Mouse (Mus musculus) neural tube, embryonic 14.5 days (tissue): ENCODE data around the gene Atcay. TPM values are rescaled to one million over a fixed set of nuclear protein-coding genes. Genes with fewer than 3 reads are reported as not detected.
"Not testable (repeated sequence)": the region's sequence is repeated elsewhere in the genome, so short reads cannot be mapped to it uniquely, and the experiment has no call there.

Experiments
- ATAC-seq: fragments of 200-750 bp; cut with Nextera tagmentation; 2 replicates; pipeline ENCODE4 v1.8.0; 2017; ENCODE audit warnings: low read depth, mild to moderate bottlenecking, moderate TSS enrichment, moderate library complexity
- H3K27ac ChIP-seq: fragments of 300-500 bp; sonication (generic); 2 replicates; pipeline ENCODE4 v1.5.1; 2014; ENCODE audit warnings: low read depth, mild to moderate bottlenecking, control low read depth, low read length, moderate library complexity, mixed read lengths
- H3K27me3 ChIP-seq: fragments of 300-500 bp; sonication (generic); 2 replicates; pipeline ENCODE4 v1.6.1; 2014; ENCODE audit warnings: low read length; ENCODE audit not compliant: control insufficient read depth, insufficient read depth
- H3K36me3 ChIP-seq: fragments of 300-500 bp; sonication (generic); 2 replicates; pipeline ENCODE4 v1.6.1; 2014; ENCODE audit warnings: low read length, mixed read lengths; ENCODE audit not compliant: control insufficient read depth, insufficient read depth
- H3K4me1 ChIP-seq: fragments of 300-500 bp; sonication (generic); 2 replicates; pipeline ENCODE4 v1.6.1; 2014; ENCODE audit warnings: low read length; ENCODE audit not compliant: control insufficient read depth, insufficient read depth
- H3K4me2 ChIP-seq: fragments of 300-500 bp; sonication (generic); 2 replicates; pipeline ENCODE4 v1.6.1; 2014; ENCODE audit warnings: mild to moderate bottlenecking, low read depth, low read length, control low read depth
- H3K4me3 ChIP-seq: fragments of 300-500 bp; sonication (generic); 2 replicates; pipeline ENCODE4 v1.5.1; 2014; ENCODE audit warnings: low read depth, low read length, control low read depth, mixed read lengths
- H3K9ac ChIP-seq: fragments of 300-500 bp; sonication (generic); replicated peaks from 2 replicates; pipeline ENCODE4 v1.6.1; 2014; ENCODE audit warnings: low read depth, mild to moderate bottlenecking, control low read depth, low read length, mixed read lengths
- H3K9me3 ChIP-seq: fragments of 300-500 bp; sonication (generic); 2 replicates; pipeline ENCODE4 v1.6.1; 2016; ENCODE audit warnings: low read length; ENCODE audit not compliant: control insufficient read depth
- WGBS: fragments of 180-500 bp; shearing (Covaris S2); extraction: QIAGEN DNeasy Blood & Tissue Kit; methylation state at CpG from one replicate; pipeline ENCODE4 v1.1.7; 2014; 5-methylcytosine and 5-hydroxymethylcytosine counted together
- polyA plus RNA-seq: library from polyadenylated mRNA; unstranded; fragments of >200 nt; fragmentation: Nextera tagmentation; extraction: Ambion mirVana; gene quantifications from 2 replicates; pipeline ENCODE4 v1.2.1, GENCODE M21; 2014

The Atcay gene
- polyA plus RNA-seq, 1 experiment from 2014 or later, result 84.8 TPM

GRCm38 (mm10) chr10:81190236-81190911 lies 40.3 kb downstream of the Atcay start:
- Histone ChIP-seq H3K4me3 (no peak overlapping the region), H3K9me3 (no peaks in the 10 kb centered on the region), H3K4me1 (peaks cover 5% of the 10 kb centered on the region), H3K4me2 (no peak overlapping the region), H3K9ac (no peak overlapping the region), H3K27me3 (no peaks in the 10 kb centered on the region), H3K36me3 (peaks cover 16% of the 10 kb centered on the region), H3K27ac (no peak overlapping the region)
- WGBS, result 70% methylated on average over 31 of the region's 31 CpGs
- ATAC-seq, result no peak

GRCm38 (mm10) chr10:81189821-81190220 lies 40.8 kb downstream of the Atcay start:
- Histone ChIP-seq H3K4me3 (no peak overlapping the region), H3K4me2 (no peak overlapping the region), H3K27me3 (no peaks in the 10 kb centered on the region), H3K9ac (no peak overlapping the region), H3K9me3 (no peaks in the 10 kb centered on the region), H3K36me3 (peaks cover 16% of the 10 kb centered on the region), H3K4me1 (peaks cover 5% of the 10 kb centered on the region), H3K27ac (no peak overlapping the region)
- ATAC-seq, result no peak
- 79% methylated on average over 26 of the region's 26 CpGs for WGBS

DNA sequence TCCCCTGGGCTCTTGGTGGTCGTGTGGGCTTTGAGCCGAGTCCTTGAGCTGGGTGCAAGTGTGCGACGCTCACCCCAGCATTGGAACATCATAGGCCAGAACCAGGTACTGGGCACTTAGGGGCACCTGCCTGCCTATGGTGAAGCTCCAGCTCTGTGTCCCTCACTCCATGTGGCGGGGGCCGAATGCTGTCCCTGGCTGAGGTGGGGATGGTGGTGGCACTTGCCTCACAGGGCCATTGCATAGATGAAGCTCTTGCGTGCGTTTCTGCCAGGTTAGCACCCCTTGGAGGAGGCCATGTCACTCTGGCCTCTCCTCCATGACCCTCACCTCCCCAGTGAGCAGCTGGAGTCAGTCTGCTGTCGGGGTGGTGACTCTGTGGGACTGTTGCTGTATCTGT lies 43.5 kb downstream of the Atcay start:
- H3K4me3 ChIP-seq, result no peak overlapping the region
- ATAC-seq, result no peak
- H3K27ac ChIP-seq, result no peak overlapping the region
- no peaks in the 10 kb centered on the region for H3K27me3 ChIP-seq
- peaks cover 19% of the 10 kb centered on the region for H3K36me3 ChIP-seq
- no peak overlapping the region for H3K9ac ChIP-seq
- H3K4me2 ChIP-seq, result no peak overlapping the region
- H3K4me1 ChIP-seq, result peaks cover 7% of the 10 kb centered on the region
- H3K9me3 ChIP-seq, result no peaks in the 10 kb centered on the region
- WGBS, result 94% methylated on average over 9 of the region's 9 CpGs

DNA sequence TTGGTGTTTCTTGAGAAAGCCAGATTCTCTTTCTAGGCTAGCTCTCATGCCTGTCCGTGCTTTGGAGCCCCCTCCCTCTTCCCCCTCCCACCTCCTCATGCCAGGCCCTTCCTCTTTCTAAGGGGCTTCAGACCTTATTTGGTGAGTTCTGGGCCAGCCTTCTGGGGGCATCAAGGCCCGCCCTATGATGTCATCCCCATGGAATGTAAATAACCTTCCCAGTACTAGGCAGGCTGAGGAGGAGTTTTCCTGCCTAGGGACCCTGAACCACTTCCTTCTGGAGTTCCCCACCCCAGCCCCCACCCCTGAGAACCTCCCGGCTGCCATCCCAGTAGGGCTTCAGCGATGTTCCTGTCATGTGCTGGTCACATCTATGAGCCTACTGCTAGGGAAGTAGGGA lies 45.9 kb downstream of the Atcay start:
- Histone ChIP-seq H3K4me2 (no peak overlapping the region), H3K9me3 (no peaks in the 10 kb centered on the region), H3K9ac (no peak overlapping the region), H3K27ac (no peak overlapping the region), H3K4me3 (no peak overlapping the region), H3K27me3 (no peaks in the 10 kb centered on the region), H3K4me1 (peaks cover 7% of the 10 kb centered on the region), H3K36me3 (peaks cover 34% of the 10 kb centered on the region)
- no peak for ATAC-seq
- WGBS, result 60% methylated on average over 4 of the region's 4 CpGs

GRCm38 (mm10) chr10:81183805-81184204 lies 46.8 kb downstream of the Atcay start, which contains the start of gene 4930442H23Rik:
Gene 4930442H23Rik, minus strand, starts transcription at chr10:81183849.
- peak within 1 kb of the TSS; percentile 66 for H3K4me3 ChIP-seq
- no peaks in the 10 kb centered on the region for H3K9me3 ChIP-seq
- peak within 1 kb of the TSS; percentile 62 for H3K4me2 ChIP-seq
- 86% methylated on average over 5 of the region's 5 CpGs for WGBS
- H3K4me1 ChIP-seq, result peaks cover 7% of the 10 kb centered on the region
- peak within 1 kb of the TSS; percentile 88 for H3K27ac ChIP-seq
- no peak for ATAC-seq
- peaks cover 42% of the 10 kb centered on the region for H3K36me3 ChIP-seq
- no peaks in the 10 kb centered on the region for H3K27me3 ChIP-seq
- H3K9ac ChIP-seq, result peak within 1 kb of the TSS; percentile 64

- peaks cover 54% of the 10 kb centered on the region for H3K36me3 ChIP-seq
- no peaks in the 10 kb centered on the region for H3K9me3 ChIP-seq
- peak within 1 kb of the TSS; percentile 66 for H3K4me3 ChIP-seq
- ATAC-seq, result peak; percentile 94
- peak within 1 kb of the TSS; percentile 88 for H3K27ac ChIP-seq
- peaks cover 15% of the 10 kb centered on the region for H3K4me1 ChIP-seq
- WGBS, result 4% methylated on average over 53 of the region's 53 CpGs
- no peaks in the 10 kb centered on the region for H3K27me3 ChIP-seq
- H3K4me2 ChIP-seq, result peak within 1 kb of the TSS; percentile 62
- peak within 1 kb of the TSS; percentile 64 for H3K9ac ChIP-seq
Measured at GRCm38 (mm10) chr10:81182336-81183333, 48.0 kb downstream of the Atcay start, which contains the start of gene Dapk3. Gene Dapk3, plus strand, starts transcription at chr10:81183005.

GRCm38 (mm10) chr10:81181860-81182259 lies 48.8 kb downstream of the Atcay start:
- not testable (repeated sequence) for H3K9ac ChIP-seq, ATAC-seq, H3K9me3 ChIP-seq, H3K4me2 ChIP-seq, H3K27ac ChIP-seq, H3K4me3 ChIP-seq, H3K27me3 ChIP-seq
- H3K4me1 ChIP-seq, result peaks cover 16% of the 10 kb centered on the region
- 83% methylated on average over 12 of the region's 12 CpGs for WGBS
- peaks cover 50% of the 10 kb centered on the region for H3K36me3 ChIP-seq

- ATAC-seq, result no peak
- Histone ChIP-seq H3K27me3 (no peaks in the 10 kb centered on the region), H3K4me3 (no peak overlapping the region), H3K36me3 (peaks cover 50% of the 10 kb centered on the region), H3K9ac (no peak overlapping the region), H3K4me1 (peaks cover 16% of the 10 kb centered on the region), H3K4me2 (no peak overlapping the region), H3K27ac (no peak overlapping the region), H3K9me3 (no peaks in the 10 kb centered on the region)
- 94% methylated on average over 13 of the region's 13 CpGs for WGBS
Measured at GRCm38 (mm10) chr10:81180946-81181345, 49.7 kb downstream of the Atcay start.
